Mouse (Mus musculus) heart, adult 2 months (tissue): ENCODE results near the gene Eif5b. TPM values are rescaled to one million over a fixed set of nuclear protein-coding genes. Genes with fewer than 3 reads are reported as not detected.

Experiments used
- DNase-seq, 2 experiments: peaks; one replicate each; pipeline ENCODE4 v3.0.0; 2021
- H3K27ac ChIP-seq: fragments of 200-600 bp; 2 replicates; pipeline ENCODE4 v1.8.1; 2022
- H3K27me3 ChIP-seq: fragments of 200-500 bp; 2 replicates; pipeline ENCODE4 v1.6.1; 2012; ENCODE audit warnings: mild to moderate bottlenecking, low read length, inconsistent platforms, mixed read lengths; ENCODE audit not compliant: control insufficient read depth, insufficient read depth
- H3K36me3 ChIP-seq: fragments of 200-500 bp; 2 replicates; pipeline ENCODE4 v1.6.1; 2012; ENCODE audit warnings: low read length, inconsistent platforms; ENCODE audit not compliant: control insufficient read depth, insufficient read depth
- H3K4me1 ChIP-seq: fragments of 200-500 bp; 2 replicates; pipeline ENCODE4 v1.6.1; 2011; ENCODE audit warnings: low read length; ENCODE audit not compliant: control insufficient read depth, insufficient read depth
- H3K4me3 ChIP-seq: fragments of 200-600 bp; 2 replicates; pipeline ENCODE4 v1.8.1; 2022
- H3K79me2 ChIP-seq: fragments of 200-500 bp; replicated peaks from 2 replicates; pipeline ENCODE4 v1.6.1; 2012; ENCODE audit warnings: mild to moderate bottlenecking, inconsistent platforms, low read length, moderate library complexity, mixed read lengths; ENCODE audit not compliant: control insufficient read depth, insufficient read depth
- H3K9ac ChIP-seq: fragments of 200-500 bp; 2 replicates; pipeline ENCODE4 v1.6.1; 2012; ENCODE audit warnings: low read depth, mild to moderate bottlenecking, control low read depth, inconsistent platforms, low read length, mixed read lengths
- CTCF ChIP-seq: fragments of 200-600 bp; IDR thresholded peaks from 2 replicates; pipeline ENCODE4 v1.8.1; 2022; ENCODE audit warnings: antibody characterized with exemption, mild to moderate bottlenecking, moderate library complexity
- EP300 ChIP-seq: fragments of 200-500 bp; IDR thresholded peaks from 2 replicates; pipeline ENCODE4 v1.6.1; 2011; ENCODE audit warnings: low read depth, low read length, control low read depth; ENCODE audit not compliant: insufficient read depth
- POLR2A ChIP-seq: fragments of 200-500 bp; IDR thresholded peaks from 2 replicates; pipeline ENCODE4 v1.6.1; 2011; ENCODE audit warnings: mild to moderate bottlenecking, low read depth, low read length, control low read depth; ENCODE audit not compliant: insufficient read depth
- WGBS: fragments of 180-500 bp; shearing (Covaris S2); methylation state at CpG from one replicate; pipeline ENCODE4 v1.1.7; 2018; 5-methylcytosine and 5-hydroxymethylcytosine counted together
- intact Hi-C: fragments of 180-260 bp; cut with DNase I; formaldehyde crosslinking; loops from one replicate; pipeline ENCODE4 v1.15.1; 2025
- polyA plus RNA-seq: library from polyadenylated mRNA; depleted of rRNA; stranded (reverse); fragments of >200 nt; gene quantifications from 2 replicates; pipeline ENCODE4 v1.2.3, GENCODE M21; 2012
- total RNA-seq, 2 experiments: library from RNA; stranded (reverse); gene quantifications; 2 replicates each; pipeline ENCODE4 v1.2.3; 2021

Eif5b gene
- total and polyA plus RNA-seq, 3 experiments: 8.6 to 54.0 (median 47.6) TPM

GRCm38 (mm10) chr1:38011647-38012046, 13.8 kb downstream of the Eif5b start:
- WGBS: 65% methylated on average over 6 of the region's 6 CpGs
- DNase-seq: no peak
- intact Hi-C loops: no loop called here
- Histone ChIP-seq H3K79me2 (peaks cover 7% of the 10 kb centered on the region), H3K27me3 (no peaks in the 10 kb centered on the region), H3K9ac (no peak overlapping the region), H3K4me1 (no peaks in the 10 kb centered on the region), H3K27ac (no peak overlapping the region), H3K36me3 (no peaks in the 10 kb centered on the region; the same call in 1 of the 2 replicates), H3K4me3 (no peak overlapping the region)
- TF ChIP-seq POLR2A (no peak), CTCF (no peak), EP300 (no peak)

- Histone ChIP-seq H3K4me3 (no peak overlapping the region), H3K27ac (no peak overlapping the region), H3K36me3 (no peaks in the 10 kb centered on the region; the same call in 1 of the 2 replicates), H3K79me2 (peaks cover 4% of the 10 kb centered on the region), H3K27me3 (no peaks in the 10 kb centered on the region), H3K4me1 (no peaks in the 10 kb centered on the region), H3K9ac (no peak overlapping the region)
- TF ChIP-seq CTCF (no peak), EP300 (no peak), POLR2A (no peak)
- DNase-seq: peak in 1 of 2 experiments; percentile 30
- intact Hi-C loops: no loop called here
- WGBS: 77% methylated on average over 3 of the region's 3 CpGs
Measured at GRCm38 (mm10) chr1:38012104-38012503, 14.3 kb downstream of the Eif5b start.

- Histone ChIP-seq H3K36me3 (no peaks in the 10 kb centered on the region; the same call in 1 of the 2 replicates), H3K4me1 (no peaks in the 10 kb centered on the region), H3K79me2 (peaks cover 3% of the 10 kb centered on the region), H3K27me3 (no peaks in the 10 kb centered on the region), H3K27ac (no peak overlapping the region), H3K4me3 (no peak overlapping the region), H3K9ac (no peak overlapping the region)
- DNase-seq: no peak
- intact Hi-C loops: no loop called here
- TF ChIP-seq EP300 (no peak), POLR2A (no peak), CTCF (no peak)
Measured at GRCm38 (mm10) chr1:38012509-38012908, 14.7 kb downstream of the Eif5b start.

GRCm38 (mm10) chr1:38014551-38015203, 16.9 kb downstream of the Eif5b start:
- no peaks in the 10 kb centered on the region for H3K27me3 ChIP-seq
- intact Hi-C loops: no loop called here
- H3K4me3 ChIP-seq: no peak overlapping the region
- no peaks in the 10 kb centered on the region; the same call in none of the 2 replicates for H3K79me2 ChIP-seq
- TF ChIP-seq CTCF (no peak), POLR2A (no peak), EP300 (no peak)
- 99% methylated on average over 2 of the region's 2 CpGs for WGBS
- no peaks in the 10 kb centered on the region; the same call in 1 of the 2 replicates for H3K36me3 ChIP-seq
- no peak for DNase-seq
- no peak overlapping the region for H3K27ac ChIP-seq
- no peaks in the 10 kb centered on the region for H3K4me1 ChIP-seq
- no peak overlapping the region for H3K9ac ChIP-seq

GRCm38 (mm10) chr1:38027301-38027700, 29.5 kb downstream of the Eif5b start:
- Histone ChIP-seq H3K4me3 (no peak overlapping the region), H3K79me2 (no peaks in the 10 kb centered on the region), H3K36me3 (no peaks in the 10 kb centered on the region), H3K27ac (no peak overlapping the region), H3K9ac (no peak overlapping the region), H3K4me1 (no peaks in the 10 kb centered on the region), H3K27me3 (no peaks in the 10 kb centered on the region)
- intact Hi-C loops: no loop called here
- DNase-seq: no peak
- TF ChIP-seq EP300 (no peak), POLR2A (no peak), CTCF (no peak)
- 90% methylated on average over 7 of the region's 7 CpGs for WGBS

GRCm38 (mm10) chr1:38031391-38031790, 33.6 kb downstream of the Eif5b start:
- no peak for TF ChIP-seq EP300
- no peak for TF ChIP-seq POLR2A
- TF ChIP-seq CTCF: no peak

GRCm38 (mm10) chr1:38035521-38035920, 37.7 kb downstream of the Eif5b start:
- H3K4me3 ChIP-seq: no peak overlapping the region
- TF ChIP-seq POLR2A (no peak), EP300 (no peak), CTCF (no peak)
- DNase-seq: no peak
- WGBS: 86% methylated on average over 4 of the region's 4 CpGs
- no peak overlapping the region for H3K9ac ChIP-seq
- intact Hi-C loops: loop anchor here (5.0 kb wide), 1 partner anchor 47 kb away; no protein-coding TSS in a partner anchor
- H3K27me3 ChIP-seq: no peaks in the 10 kb centered on the region
- H3K27ac ChIP-seq: no peak overlapping the region
- H3K79me2 ChIP-seq: no peaks in the 10 kb centered on the region
- no peaks in the 10 kb centered on the region for H3K36me3 ChIP-seq
- H3K4me1 ChIP-seq: no peaks in the 10 kb centered on the region

More at GRCm38 (mm10) chr1:38031391-38031790, 33.6 kb downstream of the Eif5b start:
- no peak overlapping the region for H3K9ac ChIP-seq
- no peak overlapping the region for H3K27ac ChIP-seq
- H3K27me3 ChIP-seq: no peaks in the 10 kb centered on the region
- no peaks in the 10 kb centered on the region for H3K79me2 ChIP-seq
- no peak overlapping the region for H3K4me3 ChIP-seq
- H3K36me3 ChIP-seq: no peaks in the 10 kb centered on the region
- intact Hi-C loops: no loop called here
- no peak for DNase-seq
- 72% methylated on average over 5 of the region's 5 CpGs for WGBS
- H3K4me1 ChIP-seq: no peaks in the 10 kb centered on the region
